Mouse (Mus musculus) ovary, adult 18-20 months (tissue): Measurements from ENCODE around the gene Rdh16f2.
"Not testable (repeated sequence)": the region's sequence is repeated elsewhere in the genome, so short reads cannot be mapped to it uniquely, and the experiment has no call there.

ENCODE experiments used
- DNase-seq: peaks from one replicate; pipeline ENCODE4 v3.0.0; 2022; ENCODE audit warnings: low spot score, mixed read lengths

Rdh16f2 gene

DNA sequence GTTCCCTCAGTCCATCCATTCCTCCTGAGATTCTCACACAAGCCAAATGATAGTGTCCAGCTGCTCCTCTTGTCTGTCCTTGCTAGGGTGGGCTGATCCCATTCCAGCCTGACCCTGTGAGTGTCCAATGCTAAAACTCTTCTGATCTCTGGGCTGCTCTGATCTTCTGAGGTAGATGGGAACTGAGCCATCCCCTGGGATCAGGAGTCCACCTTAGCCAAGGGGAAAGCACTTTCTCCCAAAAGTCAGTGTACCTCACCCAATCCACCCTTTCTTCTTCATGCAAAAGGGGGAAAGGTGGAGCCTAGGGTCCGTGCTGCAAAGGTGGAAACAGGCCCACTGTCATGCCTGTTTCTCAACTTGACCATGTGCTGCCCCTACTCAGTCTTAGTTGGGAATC lies 25.2 kb downstream of the Rdh16f2 start:
- DNase-seq = no peak

GRCm38 (mm10) chr10:127893163-127894022 lies 27.1 kb downstream of the Rdh16f2 start:
- not testable (repeated sequence) for DNase-seq

DNA sequence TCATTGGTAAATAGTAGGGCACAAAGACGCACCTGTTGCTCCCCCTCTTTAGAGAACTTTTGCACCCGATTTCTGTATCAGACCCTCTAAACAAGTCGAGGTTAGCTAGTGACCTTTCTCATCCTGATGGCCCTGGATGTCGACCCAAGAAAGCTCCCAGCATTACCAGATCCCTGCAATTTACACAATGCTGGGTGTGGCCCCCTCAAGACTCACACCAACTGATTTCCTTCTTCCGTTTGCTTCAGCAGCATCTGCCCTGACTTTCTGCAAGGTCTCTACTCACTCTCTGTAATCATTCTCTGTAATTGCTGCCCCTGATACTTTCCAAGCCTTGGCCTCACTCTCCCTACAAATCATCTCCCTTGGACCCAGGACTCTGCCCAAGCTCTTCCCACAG lies 30.4 kb downstream of the Rdh16f2 start:
- DNase-seq = no peak

DNA sequence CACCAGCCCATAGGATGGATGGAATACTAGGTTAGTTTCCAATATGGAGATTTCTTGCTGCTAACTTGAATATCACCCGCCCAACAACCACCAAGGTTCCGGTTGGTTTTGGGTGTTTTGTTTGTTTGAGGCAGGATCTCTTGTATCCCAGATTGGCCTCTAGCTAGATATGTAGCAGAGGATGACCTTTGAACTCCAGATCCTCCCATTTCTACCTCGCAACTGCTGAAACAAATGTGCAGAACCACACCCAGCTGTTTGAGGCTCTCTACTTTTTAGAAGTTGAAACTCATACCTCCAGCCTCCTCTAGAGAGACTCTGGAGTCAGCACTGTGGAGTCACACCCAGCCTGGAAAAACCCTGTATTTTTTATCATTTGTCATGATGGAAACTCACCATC lies 31.2 kb downstream of the Rdh16f2 start:
- no peak for DNase-seq

GRCm38 (mm10) chr10:127898218-127898617 lies 31.9 kb downstream of the Rdh16f2 start, which contains the start of gene Sdr9c7:
TSS of gene Sdr9c7 (plus strand) at chr10:127898518.
- no peak for DNase-seq

- no peak for DNase-seq
These were observed 33.5 kb downstream of the Rdh16f2 start for GRCm38 (mm10) chr10:127899783-127900182.

GRCm38 (mm10) chr10:127901751-127902150 lies 35.5 kb downstream of the Rdh16f2 start:
- DNase-seq = no peak

DNA sequence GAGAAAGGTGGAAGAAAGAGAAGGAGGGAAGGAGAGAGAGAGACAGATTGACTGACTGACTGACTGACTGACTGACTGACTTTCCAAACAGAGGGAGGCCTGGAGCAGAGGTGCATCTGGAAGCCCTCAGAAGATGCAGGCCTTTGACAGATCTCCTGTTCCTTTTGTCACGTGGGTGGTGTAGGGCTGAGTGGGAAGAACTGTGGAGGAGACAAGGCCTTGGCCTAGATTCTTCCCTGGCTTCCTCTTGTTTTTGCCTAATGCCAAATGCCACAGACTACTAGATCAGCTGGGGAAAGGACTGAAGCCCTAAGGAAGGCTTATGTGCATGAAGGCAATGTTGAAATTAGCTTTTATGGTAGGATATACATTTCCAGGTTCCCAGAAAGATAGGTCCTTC lies 36.8 kb downstream of the Rdh16f2 start:
- DNase-seq = peak; percentile 16

DNA sequence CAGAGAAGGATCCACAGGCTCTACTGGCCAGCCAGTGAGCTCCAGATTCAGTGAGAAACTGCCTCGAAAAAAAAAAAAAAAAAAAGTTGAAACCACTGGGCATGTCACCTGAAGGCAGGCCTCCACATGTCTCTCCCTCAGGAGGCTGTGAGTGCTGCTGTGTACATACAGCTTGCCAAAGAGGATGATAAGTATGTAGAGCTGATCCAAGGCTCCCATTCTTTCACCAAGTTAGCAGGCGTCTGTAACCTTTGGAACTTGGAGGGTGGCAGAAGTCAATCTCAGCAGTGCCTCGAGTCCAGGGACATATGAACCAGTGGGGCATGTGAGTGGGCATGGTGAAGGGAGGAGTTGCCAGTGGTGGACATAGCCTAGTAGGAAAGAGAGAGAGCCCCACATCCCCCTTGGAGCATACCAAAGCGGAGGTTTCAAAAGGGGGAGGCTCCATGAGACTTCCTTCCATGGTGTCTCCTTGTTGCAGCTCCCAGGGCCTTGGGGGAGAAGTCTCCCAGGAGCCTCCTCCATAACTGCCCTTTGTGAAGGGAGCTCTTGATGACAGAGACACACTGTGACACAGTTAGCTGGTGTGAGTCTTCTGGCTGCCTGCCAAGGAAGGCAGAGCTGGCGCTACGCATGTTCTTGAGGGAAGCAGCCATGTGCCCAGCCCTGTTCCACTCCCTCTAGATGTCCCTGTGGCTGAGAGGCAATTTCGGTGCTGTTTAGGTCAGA lies 38.6 kb downstream of the Rdh16f2 start:
- DNase-seq = peak; percentile 20

GRCm38 (mm10) chr10:127906138-127906537 lies 39.9 kb downstream of the Rdh16f2 start:
- no peak for DNase-seq

- DNase-seq = no peak
These were observed 41.2 kb downstream of the Rdh16f2 start for GRCm38 (mm10) chr10:127907386-127907951.

GRCm38 (mm10) chr10:127915578-127915977 lies 49.3 kb downstream of the Rdh16f2 start:
- DNase-seq = no peak

GRCm38 (mm10) chr10:127917183-127917582 lies 50.9 kb downstream of the Rdh16f2 start:
- not testable (repeated sequence) for DNase-seq

DNA sequence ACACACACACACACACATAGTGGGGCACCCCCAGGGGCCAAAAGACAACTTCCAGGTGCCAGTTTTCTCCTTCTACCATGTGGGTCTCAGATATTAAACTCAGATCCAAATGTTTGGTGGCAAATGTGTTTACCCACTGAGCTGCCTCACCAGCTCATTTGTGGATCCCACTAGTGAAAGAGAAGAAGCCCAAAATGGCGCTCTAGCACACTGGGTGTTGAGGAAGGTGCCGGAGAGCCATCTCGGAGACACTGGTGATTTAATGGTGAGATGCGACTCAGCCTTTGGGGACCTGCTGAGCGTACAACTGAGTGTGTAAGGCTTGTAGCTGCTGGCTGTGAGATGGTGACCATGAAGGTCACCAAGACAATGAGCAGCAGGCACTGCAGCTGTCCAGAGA lies 51.4 kb downstream of the Rdh16f2 start:
- DNase-seq = no peak

DNA sequence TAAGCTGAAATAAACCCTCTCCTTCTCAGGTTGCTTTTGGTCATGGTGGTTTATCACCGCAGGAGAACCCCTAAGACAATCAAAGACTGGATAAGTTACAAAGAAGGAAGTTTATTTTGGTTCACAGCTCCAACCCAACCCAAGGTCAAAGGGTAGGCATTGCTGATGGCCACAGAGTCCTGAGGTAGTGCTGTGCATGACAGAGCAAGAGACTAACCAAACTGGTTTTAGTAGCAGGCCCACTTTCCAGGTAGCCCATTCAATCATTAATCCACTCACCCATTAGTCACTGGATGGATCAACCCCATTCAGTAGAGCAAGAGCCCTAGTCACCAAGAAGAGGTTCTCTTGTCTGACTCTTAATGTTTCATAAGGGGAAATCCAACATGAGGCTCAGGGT lies 56.0 kb downstream of the Rdh16f2 start:
- no peak for DNase-seq

DNA sequence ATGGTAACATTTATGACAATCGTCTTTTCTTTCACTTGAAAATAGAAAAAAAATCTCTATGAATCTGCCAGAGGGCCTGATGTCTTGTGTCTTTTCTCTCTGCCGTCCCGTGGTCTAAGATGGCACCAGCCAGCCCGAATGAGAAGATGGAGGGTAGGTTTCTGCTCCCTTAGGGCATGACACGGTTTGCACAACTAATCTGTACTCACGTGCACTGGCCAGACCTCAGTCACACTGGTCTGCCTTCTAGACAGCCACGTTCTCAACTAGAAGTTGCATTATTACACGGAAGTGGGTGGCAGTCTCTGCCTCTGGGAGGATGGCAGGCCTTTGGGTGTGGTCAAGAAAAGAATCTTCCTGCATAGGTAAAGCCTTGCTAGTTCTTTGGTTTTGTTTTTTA lies 56.8 kb downstream of the Rdh16f2 start:
- no peak for DNase-seq

DNA sequence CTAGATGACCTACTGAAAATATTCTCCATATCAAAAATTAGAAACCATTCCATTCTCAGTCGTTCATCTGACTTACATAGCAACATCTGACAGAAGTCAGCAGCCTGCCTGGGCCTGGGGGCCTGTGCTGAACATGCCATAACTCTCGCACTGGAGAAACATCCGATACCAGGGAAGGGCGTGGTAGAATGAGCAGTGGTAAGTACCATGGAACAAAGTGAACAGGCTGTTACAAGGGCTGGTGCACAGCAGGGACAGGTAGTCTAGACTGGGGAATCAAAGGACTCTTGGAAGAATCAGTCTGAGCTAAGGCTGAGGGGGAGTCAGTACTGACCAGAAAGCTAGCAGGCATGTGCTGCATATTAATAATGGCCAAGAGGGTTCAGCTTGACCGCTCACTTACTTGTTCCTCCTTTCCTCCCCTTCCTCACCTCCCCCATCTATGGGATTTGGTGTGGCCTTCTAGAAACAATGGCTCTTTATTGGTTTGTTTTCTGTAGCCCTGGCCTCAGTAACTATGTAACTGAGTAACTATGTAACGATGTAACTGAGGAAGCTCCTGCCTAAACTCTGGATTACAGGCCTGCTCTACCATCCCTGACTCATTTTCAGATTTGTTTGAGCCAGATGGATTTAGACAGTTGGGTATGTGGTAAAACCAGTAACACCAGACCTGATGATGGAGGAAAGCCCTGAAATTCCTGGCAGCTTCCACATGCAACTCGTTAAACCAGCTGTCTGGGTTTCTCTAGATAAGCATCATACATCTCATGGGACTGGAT lies 58.5 kb downstream of the Rdh16f2 start:
- DNase-seq = no peak
